Mouse (Mus musculus) MEL (cell line): ENCODE measurements around the gene Fanca. TPM values are rescaled to one million over a fixed set of nuclear protein-coding genes. Genes with fewer than 3 reads are reported as not detected.

ENCODE experiments used
- DNase-seq: peaks from one replicate; pipeline ENCODE4 v3.0.0; 2011; ENCODE audit warnings: low read depth, low spot score
- H3K27ac ChIP-seq: 2 replicates; pipeline ENCODE4 v1.5.1; 2012; ENCODE audit warnings: low read depth, mild to moderate bottlenecking, control low read depth, low read length, moderate library complexity; ENCODE audit not compliant: control insufficient read depth
- H3K27me3 ChIP-seq, 2 experiments: fragments of 150-350 bp in 1 of 2; sonication (generic) in 1 of 2; 2 replicates each; pipeline ENCODE4 v1.6.1; 2012; ENCODE audit warnings: low read length in 2 of 2, mild to moderate bottlenecking in 2 of 2, improper control_type of control experiment in 1 of 2, moderate library complexity in 1 of 2; ENCODE audit not compliant: insufficient read depth in 2 of 2, control insufficient read depth in 1 of 2
- H3K36me3 ChIP-seq, 2 experiments: 2 replicates each; pipeline ENCODE4 v1.6.1; 2012 to 2014; ENCODE audit warnings: low read length in 2 of 2, improper control_type of control experiment in 1 of 2, inconsistent platforms in 1 of 2, mild to moderate bottlenecking in 1 of 2; ENCODE audit not compliant: insufficient read depth in 2 of 2, control insufficient read depth in 1 of 2
- H3K4me1 ChIP-seq, 2 experiments: fragments of 150-350 bp in 1 of 2; sonication (generic) in 1 of 2; 2 replicates each; pipeline ENCODE4 v1.6.1; 2012; ENCODE audit warnings: low read length in 2 of 2, improper control_type of control experiment in 1 of 2, mild to moderate bottlenecking in 1 of 2; ENCODE audit not compliant: insufficient read depth in 2 of 2, control insufficient read depth in 1 of 2
- H3K4me3 ChIP-seq, 2 experiments: fragments of 150-350 bp in 1 of 2; sonication (generic) in 1 of 2; 2 replicates each; pipeline ENCODE4 v1.5.1; 2012; ENCODE audit warnings: low read depth in 2 of 2, low read length in 2 of 2, mild to moderate bottlenecking in 2 of 2, moderate library complexity in 2 of 2, control low read depth in 1 of 2, improper control_type of control experiment in 1 of 2; ENCODE audit not compliant: control insufficient read depth in 1 of 2, insufficient read depth in 1 of 2
- H3K79me2 ChIP-seq: 2 replicates; pipeline ENCODE4 v1.6.1; 2012; ENCODE audit warnings: mild to moderate bottlenecking, low read length, moderate library complexity; ENCODE audit not compliant: control insufficient read depth, poor library complexity, insufficient read depth
- H3K9ac ChIP-seq: 2 replicates; pipeline ENCODE4 v1.6.1; 2012; ENCODE audit warnings: low read depth, mild to moderate bottlenecking, control low read depth, low read length, moderate library complexity; ENCODE audit not compliant: control insufficient read depth, poor library complexity, severe bottlenecking
- H3K9me3 ChIP-seq: fragments of 150-350 bp; sonication (generic); replicated peaks from 2 replicates; pipeline ENCODE4 v1.6.1; 2012; ENCODE audit warnings: mild to moderate bottlenecking, low read length, improper control_type of control experiment, moderate library complexity; ENCODE audit not compliant: insufficient read depth
- BHLHE40 ChIP-seq: IDR thresholded peaks from 2 replicates; pipeline ENCODE4 v1.6.1; 2012; ENCODE audit warnings: low read depth, mild to moderate bottlenecking, inconsistent platforms, low read length, improper control_type of control experiment, borderline replicate concordance
- E2F4 ChIP-seq: IDR thresholded peaks from 2 replicates; pipeline ENCODE4 v1.6.1; 2011; ENCODE audit warnings: low read depth, low read length, improper control_type of control experiment, borderline replicate concordance
- GATA1 ChIP-seq: IDR thresholded peaks from 2 replicates; pipeline ENCODE4 v1.6.1; 2011; ENCODE audit warnings: low read depth, low read length, improper control_type of control experiment
- HCFC1 ChIP-seq: IDR thresholded peaks from 2 replicates; pipeline ENCODE4 v1.6.1; 2012; ENCODE audit warnings: low read depth, mild to moderate bottlenecking, inconsistent platforms, low read length, improper control_type of control experiment, moderate library complexity
- KAT2A ChIP-seq: conservative IDR thresholded peaks from 2 replicates; pipeline ENCODE4 v1.6.1; 2012; ENCODE audit warnings: low read depth, low read length, improper control_type of control experiment, inconsistent platforms
- MAX ChIP-seq: IDR thresholded peaks from 2 replicates; pipeline ENCODE4 v1.6.1; 2011; ENCODE audit warnings: low read length, improper control_type of control experiment
- MEF2A ChIP-seq: IDR thresholded peaks from 2 replicates; pipeline ENCODE4 v1.6.1; 2014; ENCODE audit warnings: low read depth, mild to moderate bottlenecking, inconsistent platforms, low read length, improper control_type of control experiment; ENCODE audit not compliant: poor library complexity, insufficient replicate concordance, severe bottlenecking; ENCODE audit errors: extremely low read depth
- MXI1 ChIP-seq: IDR thresholded peaks from 2 replicates; pipeline ENCODE4 v1.6.1; 2011; ENCODE audit warnings: mild to moderate bottlenecking, low read depth, low read length, improper control_type of control experiment
- MYB ChIP-seq: IDR thresholded peaks from 2 replicates; pipeline ENCODE4 v1.6.1; 2011; ENCODE audit warnings: mild to moderate bottlenecking, low read depth, low read length, improper control_type of control experiment
- MYC ChIP-seq: IDR thresholded peaks from 2 replicates; pipeline ENCODE4 v1.6.1; 2011; ENCODE audit warnings: low read depth, mild to moderate bottlenecking, low read length, improper control_type of control experiment, moderate library complexity
- NRF1 ChIP-seq: IDR thresholded peaks from 2 replicates; pipeline ENCODE4 v1.6.1; 2014; ENCODE audit warnings: low read depth, mild to moderate bottlenecking, inconsistent platforms, low read length, improper control_type of control experiment, moderate library complexity; ENCODE audit not compliant: poor library complexity, insufficient read depth, severe bottlenecking
- POLR2A ChIP-seq, 2 experiments: IDR thresholded peaks; 2 replicates each; pipeline ENCODE4 v1.6.1; 2011 to 2012; ENCODE audit warnings: low read length in 2 of 2, mild to moderate bottlenecking in 2 of 2, control low read depth in 1 of 2, improper control_type of control experiment in 1 of 2, low read depth in 1 of 2, moderate library complexity in 1 of 2; ENCODE audit not compliant: control insufficient read depth in 1 of 2, insufficient read depth in 1 of 2, poor library complexity in 1 of 2
- POLR2AphosphoS2 ChIP-seq: IDR thresholded peaks from 2 replicates; pipeline ENCODE4 v1.6.1; 2011; ENCODE audit warnings: low read length, improper control_type of control experiment
- RAD21 ChIP-seq: IDR thresholded peaks from 2 replicates; pipeline ENCODE4 v1.6.1; 2011; ENCODE audit warnings: mild to moderate bottlenecking, low read depth, low read length, improper control_type of control experiment
- RCOR1 ChIP-seq: IDR thresholded peaks from 2 replicates; pipeline ENCODE4 v1.6.1; 2012; ENCODE audit warnings: low read depth, mild to moderate bottlenecking, inconsistent platforms, low read length, improper control_type of control experiment
- UBTF ChIP-seq: IDR thresholded peaks from 2 replicates; pipeline ENCODE4 v1.6.1; 2012; ENCODE audit warnings: low read depth, mild to moderate bottlenecking, inconsistent platforms, low read length, improper control_type of control experiment, moderate library complexity, borderline replicate concordance; ENCODE audit not compliant: insufficient read depth
- USF2 ChIP-seq, 2 experiments: IDR thresholded peaks; 2 replicates each; pipeline ENCODE4 v1.6.1; 2011 to 2012; ENCODE audit warnings: improper control_type of control experiment in 2 of 2, low read length in 2 of 2, borderline replicate concordance in 1 of 2, inconsistent platforms in 1 of 2, low read depth in 1 of 2, mild to moderate bottlenecking in 1 of 2; ENCODE audit not compliant: insufficient read depth in 1 of 2
- ZC3H11A ChIP-seq: IDR thresholded peaks from 2 replicates; pipeline ENCODE4 v1.6.1; 2012; ENCODE audit warnings: low read depth, mild to moderate bottlenecking, inconsistent platforms, low read length, improper control_type of control experiment
- ZMIZ1 ChIP-seq: IDR thresholded peaks from 2 replicates; pipeline ENCODE4 v1.6.1; 2012; ENCODE audit warnings: low read depth, mild to moderate bottlenecking, inconsistent platforms, low read length, improper control_type of control experiment, moderate library complexity
- ZNF384 ChIP-seq: IDR thresholded peaks from 2 replicates; pipeline ENCODE4 v1.6.1; 2012; ENCODE audit warnings: low read depth, mild to moderate bottlenecking, inconsistent platforms, low read length, improper control_type of control experiment
- polyA plus RNA-seq, 2 experiments: library from polyadenylated mRNA; stranded (reverse) in 1 of 2; unstranded in 1 of 2; fragments of >175 nt in 1 of 2; fragments of >200 nt in 1 of 2; gene quantifications; 2 replicates each; pipeline versions ENCODE4 v1.2.1 to v1.2.4; 2012; ENCODE audit warnings: low replicate concordance in 2 of 2, low read depth in 1 of 2; ENCODE audit not compliant: insufficient read length in 2 of 2, insufficient read depth in 1 of 2, missing spikeins in 1 of 2
- total RNA-seq: library from RNA; depleted of rRNA; stranded (reverse); fragments of 300-350 nt; gene quantifications from 2 replicates; pipeline ENCODE4 v1.2.3, GENCODE M21; 2012

Fanca gene
- total and polyA plus RNA-seq, 3 experiments, result 32.2 to 75.9 TPM; not detected in 1

GRCm38 (mm10) chr8:123331301-123331700 is 12.9 kb upstream of the Fanca start:
- TF ChIP-seq RAD21 (no peak), E2F4 (no peak), UBTF (no peak), MYC (no peak), NRF1 (no peak), MXI1 (no peak), MEF2A (no peak), RCOR1 (no peak), MYB (no peak), BHLHE40 (no peak), ZC3H11A (no peak)
- peak overlapping the region; percentile 71 for H3K27ac ChIP-seq

GRCm38 (mm10) chr8:123330701-123331100 is 12.3 kb upstream of the Fanca start:
- Histone ChIP-seq H3K9ac (no peak overlapping the region), H3K9me3 (no peaks in the 10 kb centered on the region), H3K4me3 (no peak overlapping the region), H3K36me3 (peaks cover 0 to 14% of the 10 kb centered on the region in 2 experiments; a peak in 2 of 4 replicates), H3K4me1 (peaks cover 0 to 27% of the 10 kb centered on the region in 2 experiments; a peak in 3 of 4 replicates), H3K79me2 (no peaks in the 10 kb centered on the region), H3K27ac (no peak overlapping the region; the same call in 1 of the 2 replicates), H3K27me3 (no peaks in the 10 kb centered on the region)
- TF ChIP-seq RAD21 (no peak), USF2 (IDR thresholded peaks at IDR 0.05; ENCODE audit: borderline replicate concordance in 1 of 2, insufficient read depth in 1 of 2, low read depth in 1 of 2, low read length in 2 of 2) (no peak), POLR2A (IDR thresholded peaks at IDR 0.05; ENCODE audit: control insufficient read depth in 1 of 2, insufficient read depth in 1 of 2, low read depth in 1 of 2, low read length in 2 of 2, poor library complexity in 1 of 2) (no peak), GATA1 (no peak), POLR2AphosphoS2 (no peak), MAX (no peak), HCFC1 (no peak), MXI1 (no peak), ZNF384 (no peak), ZMIZ1 (no peak), KAT2A (no peak), ZC3H11A (no peak)
- no peak for DNase-seq

More at GRCm38 (mm10) chr8:123331301-123331700, 12.9 kb upstream of the Fanca start:
- H3K27me3 ChIP-seq, result no peaks in the 10 kb centered on the region
- peaks cover 0 to 27% of the 10 kb centered on the region in 2 experiments; a peak in 3 of 4 replicates for H3K4me1 ChIP-seq
- H3K9ac ChIP-seq, result peak overlapping the region; percentile 32
- DNase-seq, result no peak
- no peaks in the 10 kb centered on the region for H3K9me3 ChIP-seq
- H3K36me3 ChIP-seq, result peaks cover 0 to 14% of the 10 kb centered on the region in 2 experiments; a peak in 2 of 4 replicates
- peak overlapping the region; percentile 61 to 74 for H3K4me3 ChIP-seq
- no peaks in the 10 kb centered on the region for H3K79me2 ChIP-seq
